Mouse (Mus musculus): ENCODE measurements around the gene Tst.

Tst gene

DNA sequence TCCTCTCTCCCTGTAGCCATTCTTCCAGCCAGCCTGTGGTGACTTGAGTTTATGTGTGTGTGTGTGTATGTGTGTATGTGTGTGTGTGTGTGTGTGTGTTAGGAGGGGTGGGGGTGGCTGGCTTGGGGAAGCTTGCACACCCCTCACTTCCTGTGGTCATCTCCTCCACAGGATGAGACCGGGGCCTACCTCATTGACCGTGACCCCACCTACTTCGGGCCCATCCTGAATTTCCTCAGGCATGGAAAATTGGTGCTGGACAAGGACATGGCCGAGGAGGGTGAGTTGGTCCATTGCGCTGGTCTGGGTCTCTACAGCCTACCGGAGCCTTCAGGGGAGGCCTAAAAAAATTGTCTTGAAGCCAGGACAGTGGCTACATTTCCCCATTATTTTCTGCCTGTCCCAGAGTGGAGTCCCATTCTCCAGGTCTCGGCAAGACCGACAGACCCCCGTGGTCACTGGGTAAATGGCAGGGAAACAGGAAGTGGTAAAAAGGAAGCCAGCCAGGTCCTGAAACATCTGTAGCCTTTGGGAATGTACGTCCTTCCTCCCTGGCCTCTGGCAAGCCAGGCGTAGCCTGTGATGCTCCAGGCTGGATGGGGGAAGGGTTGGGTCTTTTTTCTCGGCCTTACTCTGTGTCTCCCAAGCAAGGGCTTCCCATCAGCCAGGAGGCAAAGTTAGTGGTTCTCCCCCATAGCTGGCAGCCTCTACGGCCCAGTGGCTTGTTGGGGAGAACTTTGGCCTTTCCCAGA, 24.3 kb upstream of the Tst start:
- DNase-seq (ENCODE audit: low spot score): no peak

DNA sequence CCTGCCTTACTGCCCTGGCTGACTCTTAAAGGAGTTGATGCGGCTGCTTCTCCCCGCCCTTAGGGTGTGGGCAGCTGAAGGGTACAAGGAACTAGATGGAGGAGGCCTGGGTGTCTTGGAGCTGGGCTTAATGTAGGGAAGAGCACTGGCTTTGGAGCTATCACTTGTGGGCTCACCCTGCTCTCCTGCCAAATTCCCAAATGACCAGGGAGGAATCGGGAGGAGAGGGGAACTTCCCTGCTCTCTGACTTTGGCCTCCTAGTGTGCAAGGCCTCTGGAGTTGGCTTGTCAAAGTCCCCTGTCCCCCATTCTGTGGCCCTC, 23.4 kb upstream of the Tst start:
- no peak for DNase-seq (ENCODE audit: low spot score)

DNA sequence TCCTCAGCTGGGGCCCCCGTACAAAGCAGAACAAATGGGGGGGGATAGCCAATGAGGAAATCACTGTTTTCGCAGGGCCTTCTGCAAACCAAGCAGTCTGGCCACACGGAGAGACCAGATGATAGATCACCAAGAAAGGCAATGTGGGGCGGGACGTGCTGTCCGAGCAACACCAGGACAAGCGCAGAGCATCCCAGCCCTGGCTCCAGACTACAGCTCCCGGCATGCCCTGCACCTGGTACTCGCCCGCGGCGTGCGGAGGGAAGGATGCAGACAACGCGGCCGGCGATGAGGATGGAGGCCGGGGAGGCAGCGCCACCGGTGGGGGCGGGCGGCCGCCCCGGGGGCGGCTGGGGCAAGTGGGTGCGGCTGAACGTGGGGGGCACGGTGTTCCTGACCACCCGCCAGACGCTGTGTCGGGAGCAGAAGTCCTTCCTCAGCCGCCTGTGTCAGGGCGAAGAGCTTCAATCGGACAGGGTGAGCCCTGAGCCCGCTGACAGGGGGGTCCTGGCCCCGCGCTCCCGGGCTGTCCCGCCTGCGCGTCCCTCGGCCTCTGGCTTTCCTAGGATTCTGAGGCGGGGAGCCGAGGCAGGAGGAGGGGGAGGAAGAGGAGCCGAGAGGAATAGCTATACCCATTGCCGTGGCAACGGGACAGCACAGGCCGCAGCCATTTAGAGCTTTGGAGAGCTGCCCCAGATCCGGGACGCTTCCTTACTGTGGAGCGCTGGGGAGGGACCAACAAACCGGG, 22.9 kb upstream of the Tst start, which contains the start of gene Kctd17:
Gene Kctd17, plus strand, starts transcription at position 174 of the 748 bp plus-strand sequence.
- DNase-seq (ENCODE audit: low spot score): peak; percentile 55

DNA sequence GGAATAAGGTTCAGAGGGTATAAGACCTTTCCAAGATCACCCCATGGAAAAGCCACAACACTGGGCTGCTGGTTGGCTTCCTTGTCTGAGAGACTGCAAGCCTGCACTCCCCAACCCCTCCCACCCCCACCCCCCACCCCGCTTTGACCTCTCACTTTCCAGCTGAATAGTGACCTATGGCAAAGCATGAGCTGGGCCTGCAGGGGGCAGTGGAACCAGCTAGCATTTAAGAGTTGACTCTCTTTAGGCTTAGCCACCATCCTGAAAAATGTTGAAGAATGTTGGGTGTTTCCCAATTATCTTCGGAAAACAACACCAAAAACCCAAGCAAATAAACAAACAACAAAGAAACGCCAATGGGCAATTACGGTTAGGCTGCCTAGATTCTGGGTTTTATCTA, 19.5 kb upstream of the Tst start:
- no peak for DNase-seq (ENCODE audit: low spot score)

DNA sequence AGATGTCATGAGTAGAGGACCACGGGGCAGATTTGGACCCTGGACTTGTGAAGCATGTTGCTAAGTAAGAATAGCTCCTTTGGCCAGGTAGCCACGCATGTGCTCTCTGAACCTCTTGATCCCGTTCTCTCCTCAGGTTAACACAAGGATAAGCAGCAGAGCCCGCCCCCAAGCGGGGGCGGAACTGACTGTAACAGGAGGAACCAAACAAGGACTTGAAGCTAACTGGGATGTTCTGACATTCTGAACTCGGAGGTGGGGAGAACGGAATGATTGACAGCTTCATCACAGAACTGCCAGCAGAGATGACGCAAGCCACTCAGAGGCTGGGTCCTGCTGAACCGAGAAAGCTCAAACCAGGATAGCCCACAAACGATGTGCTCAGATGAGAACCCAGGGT, 18.8 kb upstream of the Tst start:
- DNase-seq (ENCODE audit: low spot score): no peak

DNA sequence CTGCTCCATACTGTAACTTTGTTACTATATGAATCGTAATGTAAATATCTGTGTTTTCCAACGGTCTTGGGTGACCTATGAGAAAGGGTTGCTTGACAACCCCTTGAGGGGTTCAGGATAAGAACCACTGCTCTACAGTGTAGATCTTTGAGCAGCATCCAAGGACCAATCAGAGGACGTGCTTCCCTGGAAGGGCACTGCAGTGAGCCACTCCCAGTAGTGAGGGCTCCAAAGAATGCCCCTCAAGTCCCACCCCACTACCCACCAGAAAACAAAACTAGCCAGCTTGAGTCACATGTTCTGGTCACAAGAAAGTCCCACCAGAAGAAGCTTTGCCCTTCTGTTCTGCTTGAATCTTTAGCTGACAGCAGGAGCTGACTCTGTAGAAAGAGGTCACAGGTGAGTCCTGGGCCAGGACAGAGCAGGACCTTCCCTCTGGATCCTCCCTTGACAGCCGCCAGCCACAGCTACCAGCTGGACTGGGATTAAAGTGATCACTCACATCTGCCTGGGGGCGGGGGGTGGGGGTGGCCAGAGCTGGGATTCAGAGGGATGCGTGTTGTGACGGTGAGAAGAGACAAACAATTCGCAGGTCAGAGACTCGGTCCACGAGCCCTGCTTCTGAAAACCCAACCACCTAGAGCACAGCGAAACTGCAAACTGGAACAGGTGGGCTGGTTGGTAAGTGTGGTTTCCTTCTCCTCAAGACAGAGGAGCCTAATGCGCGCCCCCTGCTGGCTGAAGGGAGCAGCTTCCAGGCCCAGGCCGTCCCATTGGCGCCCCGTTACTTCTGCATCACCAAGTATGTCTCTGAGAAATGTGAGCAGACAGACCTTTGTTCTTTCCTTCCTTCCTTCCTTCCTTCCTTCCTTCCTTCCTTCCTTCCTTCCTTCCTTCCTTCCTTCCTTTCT, 16.6 kb upstream of the Tst start:
- DNase-seq (ENCODE audit: low spot score): peak; percentile 85

DNA sequence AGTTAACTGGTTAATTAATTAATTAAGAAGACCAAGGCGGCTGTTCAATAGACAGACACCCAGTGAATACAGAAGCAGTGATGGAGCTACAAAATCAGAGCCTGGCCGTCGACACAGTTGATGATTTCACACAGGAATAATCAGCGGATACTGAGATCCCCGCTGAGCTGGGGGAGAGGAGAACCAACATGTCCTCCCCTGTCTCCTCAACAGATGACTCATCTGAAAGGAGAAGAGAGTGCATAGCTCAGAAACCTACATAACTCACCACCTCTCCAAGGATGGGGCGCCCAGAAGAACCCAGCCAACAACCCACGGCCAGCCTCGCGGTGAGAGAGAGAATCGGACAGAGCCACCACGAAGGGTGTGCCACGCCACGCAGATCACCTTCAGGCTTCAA, 14.7 kb upstream of the Tst start:
- no peak for DNase-seq (ENCODE audit: low spot score)

DNA sequence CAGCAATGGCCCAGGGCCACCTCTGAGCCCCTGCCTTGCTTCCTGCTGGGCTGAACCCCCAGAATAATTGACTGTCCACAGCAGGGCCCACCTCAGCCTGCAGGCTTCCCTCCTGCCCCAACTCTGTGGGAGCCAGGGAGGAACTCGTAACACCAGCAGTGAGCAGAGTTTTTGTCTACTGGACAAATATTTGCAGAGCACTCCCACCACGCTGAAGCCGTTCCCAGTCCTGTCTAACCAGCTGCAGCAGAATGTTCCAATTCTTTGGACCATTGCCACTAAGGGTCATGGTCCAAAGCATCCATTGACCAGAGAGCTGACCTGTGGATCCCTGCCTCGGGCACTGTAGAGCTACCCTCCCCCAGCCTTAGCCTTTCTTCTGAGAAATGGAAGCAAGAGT, 11.2 kb upstream of the Tst start:
- DNase-seq (ENCODE audit: low spot score): peak; percentile 46

DNA sequence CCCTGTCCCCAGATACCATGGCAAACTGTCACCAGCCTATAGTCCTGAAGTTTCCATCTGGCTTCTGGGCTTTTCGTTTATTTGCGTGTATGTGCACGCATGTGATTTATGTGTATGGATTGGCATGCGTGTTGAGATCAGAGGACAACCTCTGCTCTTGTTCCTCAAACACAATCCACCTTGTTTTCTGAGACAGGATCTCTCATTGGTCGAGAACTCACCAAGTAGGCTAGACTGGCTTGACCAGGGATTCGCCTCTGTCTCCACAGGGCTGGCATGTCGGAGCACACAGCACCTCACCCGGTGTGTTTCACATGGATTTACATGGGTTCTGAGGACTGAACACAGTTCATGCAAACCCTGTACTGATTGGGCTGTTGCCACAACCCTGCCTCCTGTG, 8.4 kb upstream of the Tst start:
- no peak for DNase-seq (ENCODE audit: low spot score)

DNA sequence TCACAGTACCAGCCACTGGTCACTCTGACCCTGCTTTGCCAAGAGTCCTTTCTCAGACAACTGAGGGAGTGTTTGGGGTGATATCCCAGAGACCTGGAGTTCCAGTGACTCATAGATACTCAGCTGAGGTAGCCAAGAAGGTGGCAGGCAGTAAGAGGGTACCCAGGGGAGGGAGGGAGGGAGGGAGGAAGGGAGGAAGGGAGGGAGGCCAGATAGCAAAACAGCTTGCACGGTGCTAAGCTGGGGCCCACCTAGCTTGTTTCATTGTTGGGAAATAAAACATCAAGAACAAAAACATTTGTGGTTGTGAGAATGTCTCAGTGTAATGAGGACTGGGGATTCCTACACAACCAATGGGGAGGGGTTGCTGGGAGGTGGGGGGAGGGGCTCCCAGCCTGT, 8.0 kb upstream of the Tst start:
- DNase-seq (ENCODE audit: low spot score): no peak

DNA sequence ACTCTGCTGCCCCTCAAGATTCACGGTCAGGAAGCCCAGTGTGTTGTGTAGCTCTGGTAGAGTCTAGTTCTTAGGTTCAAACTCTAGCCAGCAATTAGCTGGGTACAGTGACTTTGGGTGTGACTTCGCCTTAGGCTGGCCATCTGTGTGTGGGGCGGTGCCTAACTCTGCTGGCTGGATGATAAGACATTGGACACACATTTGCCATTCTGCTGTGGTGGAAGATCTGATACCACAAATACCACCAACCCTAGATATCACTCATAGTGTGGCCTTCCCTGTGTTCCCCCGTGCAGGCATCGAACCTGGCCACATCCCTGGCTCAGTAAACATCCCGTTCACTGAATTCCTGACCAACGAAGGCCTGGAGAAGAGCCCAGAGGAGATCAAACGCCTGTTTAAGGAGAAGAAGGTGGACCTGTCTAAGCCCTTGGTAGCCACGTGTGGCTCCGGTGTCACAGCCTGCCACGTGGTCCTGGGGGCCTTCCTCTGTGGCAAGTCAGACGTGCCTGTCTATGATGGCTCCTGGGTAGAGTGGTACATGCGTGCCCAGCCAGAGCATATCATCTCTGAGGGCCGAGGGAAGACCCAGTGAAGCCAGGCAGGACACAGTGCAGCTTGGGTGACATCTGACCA, 7.5 kb upstream of the Tst start:
- no peak for DNase-seq (ENCODE audit: low spot score)

DNA sequence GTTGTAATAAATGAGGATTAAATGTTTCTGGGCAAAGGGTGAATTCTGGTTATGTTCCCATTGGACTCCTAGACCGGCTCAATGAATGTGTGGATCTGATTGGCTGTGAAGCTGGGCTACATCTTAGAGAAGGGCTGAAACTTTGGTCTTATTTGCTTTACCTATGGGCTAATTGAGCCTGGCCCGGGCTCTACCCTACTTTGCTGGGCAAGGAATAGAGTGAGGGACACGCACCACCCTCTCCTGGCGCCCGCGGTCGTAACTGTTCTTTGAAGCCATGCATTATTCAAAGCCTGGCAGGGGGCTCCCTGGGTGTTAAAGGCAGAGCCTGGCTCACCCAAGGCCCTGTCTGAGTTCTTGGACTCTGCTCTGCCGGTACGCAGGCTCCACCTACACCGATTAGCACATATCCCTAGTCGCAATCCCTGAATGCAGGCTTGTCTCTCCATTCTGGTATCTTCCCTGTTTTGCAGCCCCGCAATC, 3.9 kb upstream of the Tst start:
- DNase-seq (ENCODE audit: low spot score): no peak

DNA sequence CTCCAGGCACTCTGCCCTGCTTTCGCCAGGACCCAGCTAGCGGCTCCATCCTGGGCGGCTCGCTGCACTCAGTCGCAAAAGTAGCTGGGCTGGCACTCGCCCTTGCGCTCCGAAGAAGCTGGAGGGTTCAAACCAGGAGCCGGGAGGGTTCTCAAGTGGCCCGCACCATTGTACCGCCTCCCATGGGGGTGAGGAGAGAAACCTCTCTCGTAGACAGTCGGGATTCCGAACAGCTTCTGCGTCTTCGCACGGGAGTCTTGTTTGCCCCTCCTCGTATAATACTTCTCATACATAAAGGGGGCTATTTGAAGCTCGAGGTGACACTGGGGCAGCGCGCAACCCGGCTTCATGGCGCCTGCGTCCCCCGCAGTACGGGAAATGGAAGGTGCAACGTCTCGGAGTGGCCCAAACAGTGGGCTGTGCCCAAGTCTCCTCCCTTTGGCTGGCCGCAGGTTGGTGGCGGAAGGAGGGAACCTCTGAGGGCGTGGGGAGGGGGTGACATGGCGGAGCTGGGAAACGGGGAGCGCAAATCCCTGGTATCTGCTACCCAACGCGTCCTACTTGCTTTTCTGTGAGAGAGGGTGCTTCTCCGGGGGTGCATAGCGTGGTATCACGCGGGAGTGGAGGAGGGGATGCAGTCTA, 707 bp upstream of the Tst start, which contains the start of gene Mpst:
Gene Mpst, plus strand, starts transcription at position 124 of the 642 bp plus-strand sequence.
- DNase-seq (ENCODE audit: low spot score): peak; percentile 81

DNA sequence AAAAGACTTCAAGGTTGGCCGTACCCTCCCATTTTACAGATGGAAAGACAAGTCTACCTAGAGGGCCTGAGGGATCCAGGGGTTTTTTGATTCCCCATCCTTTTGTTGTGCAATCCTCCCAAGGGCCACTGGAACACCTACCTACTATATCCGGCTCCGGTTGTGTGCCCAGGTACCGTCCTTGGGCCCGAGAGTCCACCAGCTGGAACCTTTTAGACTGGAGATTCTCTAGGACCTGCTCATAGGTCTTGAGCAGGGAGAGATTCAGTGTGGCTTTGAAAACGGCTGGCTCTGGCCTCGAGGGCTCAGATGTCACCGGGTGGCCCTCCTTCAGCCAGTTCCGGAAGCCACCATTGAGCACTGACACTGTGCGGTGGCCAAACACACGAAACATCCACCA, 609 bp downstream of the Tst start:
- DNase-seq (ENCODE audit: low spot score): no peak

DNA sequence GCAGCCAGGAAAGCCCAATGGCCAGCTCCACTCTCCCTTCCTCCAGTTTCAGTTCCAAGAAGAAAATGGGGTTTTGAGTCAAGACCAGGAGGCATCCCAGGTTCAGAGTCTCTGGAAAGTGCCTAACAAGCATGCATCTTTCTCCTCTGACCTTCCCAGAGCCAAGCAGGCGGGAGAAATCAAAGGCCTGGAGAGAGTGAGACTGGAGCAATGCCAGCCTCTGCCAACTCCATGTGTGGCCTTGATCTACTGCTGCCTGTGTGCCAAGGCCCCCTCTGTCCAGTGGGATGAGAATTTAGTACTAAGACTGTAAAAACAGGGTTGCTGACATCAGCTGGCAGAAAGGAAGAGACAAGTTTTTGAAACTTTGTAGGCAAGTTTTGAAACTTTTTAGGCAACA, 1.8 kb downstream of the Tst start:
- DNase-seq (ENCODE audit: low spot score): peak; percentile 65

DNA sequence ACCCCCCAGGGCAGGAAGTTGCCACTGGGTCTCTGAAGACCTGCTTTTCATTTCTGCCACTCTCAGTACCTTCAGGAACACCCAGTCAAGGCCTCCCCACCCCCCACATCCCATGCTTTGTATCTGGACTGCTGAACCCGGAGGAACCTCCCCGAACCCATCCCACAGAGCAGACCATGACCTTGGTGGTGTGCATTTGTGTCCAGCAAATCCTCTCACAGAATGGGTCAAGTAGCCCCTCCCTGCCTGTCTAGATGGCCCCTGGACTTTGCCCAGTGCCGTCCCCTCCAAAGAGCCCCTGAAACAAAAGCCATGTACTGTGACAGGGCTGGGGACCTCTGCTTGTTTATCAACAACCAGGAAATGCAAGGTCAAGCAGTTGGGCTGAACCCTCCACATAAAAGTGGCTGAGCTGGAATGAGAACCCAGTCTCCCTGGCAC, 2.4 kb downstream of the Tst start:
- DNase-seq (ENCODE audit: low spot score): no peak

DNA sequence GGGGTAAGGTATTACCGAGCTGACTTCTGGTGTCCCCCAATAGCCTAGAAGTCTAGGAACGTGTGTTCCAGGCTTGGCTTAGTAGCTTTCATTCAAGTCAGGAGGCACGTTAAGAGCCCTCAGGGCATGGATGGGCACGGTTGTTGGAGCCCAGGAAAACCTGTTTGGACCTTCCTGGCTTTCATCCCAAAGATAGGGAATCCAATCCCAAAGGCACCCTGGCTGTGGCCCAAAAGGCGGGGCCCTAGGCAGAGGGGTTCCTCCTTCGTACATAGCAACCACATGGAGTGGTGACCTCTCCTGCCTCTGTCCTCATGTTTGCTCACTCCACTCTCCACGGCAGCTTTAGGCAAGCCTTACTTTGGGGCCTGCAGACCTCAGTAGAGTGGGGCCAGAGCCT, 3.3 kb downstream of the Tst start:
- DNase-seq (ENCODE audit: low spot score): no peak

DNA sequence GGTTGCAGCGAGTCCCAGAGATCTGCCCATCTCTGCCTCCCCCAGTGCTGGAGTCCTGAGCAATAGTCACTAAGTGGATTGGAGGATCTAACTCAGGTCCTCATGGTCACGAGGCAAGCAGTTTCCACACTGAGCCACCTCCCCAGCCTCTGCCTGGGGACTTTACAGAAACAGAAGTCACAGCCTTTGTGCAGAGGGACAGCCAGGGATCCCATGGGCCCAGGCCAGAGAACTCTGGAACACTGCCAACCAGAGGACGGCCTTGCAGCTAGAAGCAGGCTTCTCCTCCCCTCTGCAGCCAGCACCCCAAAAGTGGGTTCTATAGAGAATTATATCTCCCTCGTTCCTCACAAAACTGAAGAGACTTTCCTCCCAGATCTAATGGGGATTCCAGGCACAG, 3.8 kb downstream of the Tst start:
- DNase-seq (ENCODE audit: low spot score): peak; percentile 74

DNA sequence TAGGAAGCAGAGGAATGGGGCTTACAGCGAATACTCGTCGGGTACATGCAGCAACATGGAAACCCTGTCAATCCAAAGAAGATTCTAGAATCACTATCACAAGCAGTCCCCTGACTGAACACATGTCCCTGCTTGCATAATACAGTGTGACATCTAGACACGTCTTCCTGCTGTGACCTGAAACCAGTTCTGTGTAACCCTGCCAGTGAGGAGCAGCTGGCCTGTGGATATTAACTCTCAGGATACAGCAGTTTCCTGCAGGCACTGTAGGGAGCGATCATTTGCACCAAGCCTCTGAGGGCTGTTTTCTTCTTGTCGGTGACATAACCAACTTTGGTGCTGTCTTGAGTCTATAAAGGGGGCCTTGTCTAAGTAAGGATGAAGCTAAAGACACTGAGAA, 4.4 kb downstream of the Tst start:
- DNase-seq (ENCODE audit: low spot score): no peak

DNA sequence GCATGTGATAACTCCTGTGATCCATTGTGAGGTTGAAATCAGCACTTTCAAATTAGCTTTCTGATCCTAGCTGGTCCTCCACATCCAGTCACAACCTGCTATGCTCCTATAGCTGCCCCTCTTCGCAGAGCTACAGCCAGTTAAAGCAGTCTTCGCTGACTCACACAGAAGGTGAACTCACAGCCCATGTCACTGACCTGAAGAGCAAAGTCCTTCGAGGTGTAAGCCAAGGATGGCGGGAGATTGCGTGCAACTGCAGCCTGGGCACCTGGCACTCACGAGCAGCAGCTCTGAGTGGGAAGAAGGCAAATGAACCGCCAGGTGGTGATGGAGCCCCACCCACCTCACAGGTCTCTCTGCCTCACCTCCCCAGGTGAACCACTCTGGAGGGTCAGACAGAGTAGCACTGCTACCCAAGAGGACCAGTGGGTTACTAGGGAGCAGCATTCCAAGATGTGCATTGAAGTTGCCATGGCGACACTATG, 10.2 kb downstream of the Tst start, which contains the start of gene Tex33:
Gene Tex33, minus strand, starts transcription at position 435 of the 485 bp plus-strand sequence.
- DNase-seq (ENCODE audit: low spot score): no peak

DNA sequence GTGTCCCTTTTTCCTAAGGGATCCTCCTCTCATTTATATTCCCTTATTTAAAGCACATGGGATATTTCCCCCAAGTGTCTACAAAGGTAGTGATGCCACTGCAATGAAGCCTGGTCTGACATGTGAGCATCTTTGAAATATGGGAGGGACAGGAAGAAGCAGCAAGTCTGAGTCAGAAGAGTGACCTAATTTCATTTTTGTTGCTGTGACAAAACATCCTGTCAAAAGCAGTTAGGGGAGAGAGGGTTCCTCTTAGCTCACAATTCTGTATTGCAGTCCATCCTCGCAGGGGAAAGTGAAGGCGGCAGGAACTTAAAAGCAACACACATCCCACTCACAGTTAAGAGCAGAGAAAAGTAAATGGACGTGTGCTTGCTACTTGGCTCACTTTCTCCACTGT, 14.9 kb downstream of the Tst start:
- DNase-seq (ENCODE audit: low spot score): no peak

Measured in ovary, postnatal 14 days (tissue).